Mouse (Mus musculus): ENCODE data around the gene Ier5l.

Ier5l gene

GRCm38 (mm10) chr2:30441518-30442497 lies 32.2 kb downstream of the Ier5l start:
- DNase-seq (ENCODE audit: low spot score), result peak; percentile 85

- DNase-seq (ENCODE audit: low spot score), result peak; percentile 94
These were observed 33.1 kb downstream of the Ier5l start for GRCm38 (mm10) chr2:30440701-30441517.

- no peak for DNase-seq (ENCODE audit: low spot score)
These were observed 33.8 kb downstream of the Ier5l start for GRCm38 (mm10) chr2:30440211-30440700.

GRCm38 (mm10) chr2:30439631-30440030 lies 34.4 kb downstream of the Ier5l start:
- no peak for DNase-seq (ENCODE audit: low spot score)

- no peak for DNase-seq (ENCODE audit: low spot score)
These were observed 36.2 kb downstream of the Ier5l start for GRCm38 (mm10) chr2:30437791-30438190.

- DNase-seq (ENCODE audit: low spot score), result no peak
These were observed 37.2 kb downstream of the Ier5l start for GRCm38 (mm10) chr2:30436809-30437208.

- no peak for DNase-seq (ENCODE audit: low spot score)
These were observed 37.9 kb downstream of the Ier5l start for GRCm38 (mm10) chr2:30436156-30436545.

GRCm38 (mm10) chr2:30435326-30436155 lies 38.5 kb downstream of the Ier5l start:
- peak; percentile 92 for DNase-seq (ENCODE audit: low spot score)

- no peak for DNase-seq (ENCODE audit: low spot score)
These were observed 44.9 kb downstream of the Ier5l start for GRCm38 (mm10) chr2:30429156-30429555.

Data from retina, embryonic 14.5 days (tissue).